Mouse (Mus musculus): ENCODE results near the gene Scarb2. TPM values are rescaled to one million over a fixed set of nuclear protein-coding genes. Genes with fewer than 3 reads are reported as not detected.

Gene Scarb2
- polyA plus RNA-seq, 1 experiment from 2014 or later = 7.0 TPM

- Histone ChIP-seq H3K4me3 (ENCODE audit: low read depth, low read length) (no peak overlapping the region), H3K36me3 (ENCODE audit: control insufficient read depth, insufficient read depth, low read length) (no peaks in the 10 kb centered on the region), H3K27me3 (ENCODE audit: control insufficient read depth, insufficient read depth, low read length) (peaks cover 12% of the 10 kb centered on the region), H3K4me2 (ENCODE audit: low read depth, severe bottlenecking) (no peak overlapping the region), H3K9ac (ENCODE audit: low read length) (no peak overlapping the region), H3K4me1 (ENCODE audit: control insufficient read depth, insufficient read depth, low read length) (peaks cover 3% of the 10 kb centered on the region; the same call in 1 of the 2 replicates), H3K27ac (replicated peaks; ENCODE audit: low read depth, low read length) (no peak overlapping the region), H3K9me3 (ENCODE audit: control insufficient read depth, low read length) (no peaks in the 10 kb centered on the region)
- DNase-seq (ENCODE audit: low spot score) (no peak), ATAC-seq (ENCODE audit: insufficient number of reproducible peaks, low FRiP score, low TSS enrichment, low read depth) (no peak)
- WGBS = 95% methylated on average over 6 of the region's 6 CpGs
Observed at GRCm38 (mm10) chr5:92396476-92396875, 110.2 kb downstream of the Scarb2 start.

- Histone ChIP-seq H3K9me3 (ENCODE audit: control insufficient read depth, low read length) (no peaks in the 10 kb centered on the region), H3K4me1 (ENCODE audit: control insufficient read depth, insufficient read depth, low read length) (peaks cover 3% of the 10 kb centered on the region; the same call in 1 of the 2 replicates), H3K4me3 (ENCODE audit: low read depth, low read length) (no peak overlapping the region), H3K36me3 (ENCODE audit: control insufficient read depth, insufficient read depth, low read length) (no peaks in the 10 kb centered on the region), H3K4me2 (ENCODE audit: low read depth, severe bottlenecking) (no peak overlapping the region), H3K27ac (replicated peaks; ENCODE audit: low read depth, low read length) (no peak overlapping the region), H3K27me3 (ENCODE audit: control insufficient read depth, insufficient read depth, low read length) (peaks cover 12% of the 10 kb centered on the region), H3K9ac (ENCODE audit: low read length) (no peak overlapping the region)
- no peak for ATAC-seq (ENCODE audit: insufficient number of reproducible peaks, low FRiP score, low TSS enrichment, low read depth)
- 86% methylated on average over 3 of the region's 3 CpGs for WGBS
- no peak for DNase-seq (ENCODE audit: low spot score)
Observed at GRCm38 (mm10) chr5:92395764-92396163, 110.9 kb downstream of the Scarb2 start.

GRCm38 (mm10) chr5:92393863-92394262, 112.8 kb downstream of the Scarb2 start:
- Histone ChIP-seq H3K9me3 (ENCODE audit: control insufficient read depth, low read length) (no peaks in the 10 kb centered on the region), H3K27me3 (ENCODE audit: control insufficient read depth, insufficient read depth, low read length) (peaks cover 12% of the 10 kb centered on the region), H3K9ac (ENCODE audit: low read length) (no peak overlapping the region), H3K4me1 (ENCODE audit: control insufficient read depth, insufficient read depth, low read length) (peaks cover 3% of the 10 kb centered on the region; the same call in 1 of the 2 replicates), H3K4me3 (ENCODE audit: low read depth, low read length) (no peak overlapping the region), H3K36me3 (ENCODE audit: control insufficient read depth, insufficient read depth, low read length) (no peaks in the 10 kb centered on the region), H3K4me2 (ENCODE audit: low read depth, severe bottlenecking) (no peak overlapping the region), H3K27ac (replicated peaks; ENCODE audit: low read depth, low read length) (no peak overlapping the region)
- no peak for DNase-seq (ENCODE audit: low spot score)
- no peak for ATAC-seq (ENCODE audit: insufficient number of reproducible peaks, low FRiP score, low TSS enrichment, low read depth)
- WGBS = 70% methylated on average over 10 of the region's 10 CpGs

- Histone ChIP-seq H3K27me3 (ENCODE audit: control insufficient read depth, insufficient read depth, low read length) (peaks cover 12% of the 10 kb centered on the region), H3K4me3 (ENCODE audit: low read depth, low read length) (peak overlapping the region; percentile 14), H3K9me3 (ENCODE audit: control insufficient read depth, low read length) (no peaks in the 10 kb centered on the region), H3K27ac (replicated peaks; ENCODE audit: low read depth, low read length) (no peak overlapping the region), H3K4me1 (ENCODE audit: control insufficient read depth, insufficient read depth, low read length) (peaks cover 3% of the 10 kb centered on the region; the same call in 1 of the 2 replicates), H3K4me2 (ENCODE audit: low read depth, severe bottlenecking) (peak overlapping the region; percentile 24; the same call in 1 of the 2 replicates), H3K9ac (ENCODE audit: low read length) (no peak overlapping the region), H3K36me3 (ENCODE audit: control insufficient read depth, insufficient read depth, low read length) (no peaks in the 10 kb centered on the region)
- WGBS = 40% methylated on average over 18 of the region's 18 CpGs
- DNase-seq (ENCODE audit: low spot score) = peak; percentile 31
- no peak for ATAC-seq (ENCODE audit: insufficient number of reproducible peaks, low FRiP score, low TSS enrichment, low read depth)
Observed at GRCm38 (mm10) chr5:92392542-92392941, 114.1 kb downstream of the Scarb2 start.

Small RNA genes lying within 50 kb of the gene (microRNA-seq; reads per million reads assigned to microRNA genes)
- gene Mir6415 = not detected

Other genes starting within 250 kb of the Scarb2 start
- 6.7 and 8.2 TPM in 2 replicates for gene Naaa, start 228.7 kb downstream of the Scarb2 start, polyA plus RNA-seq (2014; fragmentation: Nextera tagmentation; extraction: Ambion mirVana)
- 44.1 and 45.3 TPM in 2 replicates for gene Sdad1, start 196.4 kb downstream of the Scarb2 start, polyA plus RNA-seq (2014; fragmentation: Nextera tagmentation; extraction: Ambion mirVana)
- not detected in 2 replicates for gene Cxcl9, start 178.8 kb downstream of the Scarb2 start, polyA plus RNA-seq (2014; fragmentation: Nextera tagmentation; extraction: Ambion mirVana)
- 1.8 and 2.5 TPM in 2 replicates for gene Art3, start 175.0 kb downstream of the Scarb2 start, polyA plus RNA-seq (2014; fragmentation: Nextera tagmentation; extraction: Ambion mirVana)
- 1.2 and 1.3 TPM in 2 replicates for gene Cxcl10, start 157.9 kb downstream of the Scarb2 start, polyA plus RNA-seq (2014; fragmentation: Nextera tagmentation; extraction: Ambion mirVana)
- gene Nup54, start 71.6 kb downstream of the Scarb2 start, polyA plus RNA-seq (2014; fragmentation: Nextera tagmentation; extraction: Ambion mirVana) = 77.4 and 77.5 TPM in 2 replicates
- not detected in 2 replicates for gene Fam47e, start 48.2 kb upstream of the Scarb2 start, polyA plus RNA-seq (2014; fragmentation: Nextera tagmentation; extraction: Ambion mirVana)
- gene Stbd1, start 96.2 kb upstream of the Scarb2 start, polyA plus RNA-seq (2014; fragmentation: Nextera tagmentation; extraction: Ambion mirVana) = 7.6 TPM in 2 replicates
- gene Ccdc158, start 168.4 kb upstream of the Scarb2 start, polyA plus RNA-seq (2014; fragmentation: Nextera tagmentation; extraction: Ambion mirVana) = 0.62 and 0.69 TPM in 2 replicates
- gene Shroom3, start 176.6 kb upstream of the Scarb2 start, polyA plus RNA-seq (2014; fragmentation: Nextera tagmentation; extraction: Ambion mirVana) = 3.8 and 5.8 TPM in 2 replicates

Measured in limb, embryonic 11.5 days (tissue).